Comparison of ENCODE assay signal across 8 mouse cellular contexts in the genomic region with DNA sequence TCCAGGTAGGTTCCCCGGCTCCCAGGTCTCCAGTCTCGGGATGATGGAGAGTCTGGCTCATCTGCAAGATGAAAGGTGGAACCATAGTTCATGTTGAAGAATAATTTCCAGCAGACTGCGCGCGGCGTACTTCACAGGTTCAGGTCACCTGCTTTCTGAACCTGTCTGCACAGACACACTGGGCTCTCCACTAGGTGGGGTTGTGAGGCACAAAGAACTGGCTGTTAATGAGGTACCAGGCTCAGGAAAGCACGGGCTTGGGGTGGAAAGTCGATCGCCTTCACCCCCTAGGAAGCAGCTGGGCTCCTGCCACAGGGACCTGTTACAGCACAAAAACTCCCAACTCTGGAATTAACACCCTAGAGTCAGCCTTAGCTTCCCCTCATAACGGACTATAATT. TPM values are rescaled to one million over a fixed set of nuclear protein-coding genes. Genes with fewer than 3 reads are reported as not detected.
DNase-seq lines count a peak whose midpoint lies in the region; TF ChIP-seq lines count a peak whose summit lies in the region.

No protein-coding gene starts in this region.

- H3K4me3 ChIP-seq in gastrocnemius, adult 2 months, result no peak overlapping the region

- peak; percentile 61 for DNase-seq in gastrocnemius, adult 2 months
- no peak for DNase-seq in gastrocnemius, postnatal 36 days
- DNase-seq in B cell, adult 2 months, result peak; percentile 46 to 56
- DNase-seq in brain, embryonic 14.5 days (ENCODE audit: low read depth), result peak; percentile 65
- peak; percentile 23 to 54 for DNase-seq in heart, postnatal 14 days
- DNase-seq in left cerebral cortex, postnatal 25 days (ENCODE audit: low spot score in 2 of 2), result peak; percentile 26 to 29
- peak; percentile 65 for DNase-seq in mesoderm, embryonic 11.5 days (ENCODE audit: low read depth, low spot score)
- peak; percentile 31 for DNase-seq in urinary bladder, postnatal 25 days (ENCODE audit: low spot score)

- TF ChIP-seq CTCF in gastrocnemius, adult 2 months (IDR thresholded peaks at IDR 0.05), result peak; percentile 62
- TF ChIP-seq CTCF in brain, embryonic 14.5 days (IDR thresholded peaks at IDR 0.05; ENCODE audit: borderline replicate concordance, extremely low read depth, insufficient read depth, insufficient read length), result peak; percentile 61; the same call in 1 of the 2 replicates

- H3K27ac ChIP-seq in gastrocnemius, adult 2 months, result no peak overlapping the region

- TF ChIP-seq POLR2A in brain, embryonic 14.5 days (IDR thresholded peaks at IDR 0.05; ENCODE audit: borderline replicate concordance, extremely low read depth, insufficient read depth, insufficient read length, poor library complexity, severe bottlenecking), result no peak

- intact Hi-C loops in gastrocnemius, adult 2 months (cut with DNase I), result no loop called here
- intact Hi-C loops in gastrocnemius, postnatal 36 days (cut with DNase I), result no loop called here
- intact Hi-C loops in heart, postnatal 14 days (cut with DNase I), result no loop called here
- intact Hi-C loops in left cerebral cortex, postnatal 25 days (cut with DNase I), result no loop called here

RNA-seq across cellular contexts. Expression of a gene that starts 34.1 kb away (rescaled TPM):
- 100 to 1,000 TPM; 170 to 247 TPM for total RNA-seq in gastrocnemius, adult 2 months (2021)
- 100 to 1,000 TPM; 207 to 232 TPM for total RNA-seq in gastrocnemius, postnatal 36 days (2021)
- polyA plus RNA-seq in brain, embryonic 14.5 days (2012; rRNA removed), result 25.4 and 32.9 TPM in 2 replicates
- 100 to 1,000 TPM; 392 to 414 TPM for total RNA-seq in heart, postnatal 14 days (2021)
- 100 to 1,000 TPM; 115 to 117 TPM for total RNA-seq in left cerebral cortex, postnatal 25 days (2021)

RNA-seq across cellular contexts. Expression of a gene that starts 45.7 kb away (rescaled TPM):
- 1 to 10 TPM; 2.6 to 4.7 TPM for total RNA-seq in gastrocnemius, adult 2 months (2021)
- 1 to 10 TPM; 1.4 to 3.5 TPM for total RNA-seq in gastrocnemius, postnatal 36 days (2021)
- polyA plus RNA-seq in brain, embryonic 14.5 days (2012; rRNA removed), result 29.9 and 40.6 TPM in 2 replicates
- total RNA-seq in heart, postnatal 14 days (2021), result 1 to 10 TPM; 4.0 to 6.2 TPM
- total RNA-seq in left cerebral cortex, postnatal 25 days (2021), result 10 to 100 TPM; 75.4 to 80.8 TPM

RNA-seq across cellular contexts. Expression of a gene that starts 52.7 kb away (rescaled TPM):
- 1 to 10 TPM; 2.4 to 6.5 TPM for total RNA-seq in gastrocnemius, adult 2 months (2021)
- 1 to 10 TPM; 1.8 to 4.2 TPM for total RNA-seq in gastrocnemius, postnatal 36 days (2021)
- 1.2 and 1.7 TPM in 2 replicates for polyA plus RNA-seq in brain, embryonic 14.5 days (2012; rRNA removed)
- 1 to 10 TPM; 2.0 to 3.2 TPM for total RNA-seq in heart, postnatal 14 days (2021)
- total RNA-seq in left cerebral cortex, postnatal 25 days (2021), result 1 to 10 TPM; 2.1 to 2.8 TPM

RNA-seq across cellular contexts. Expression of a gene that starts 57.5 kb away (rescaled TPM):
- total RNA-seq in gastrocnemius, adult 2 months (2021), result 1,000 to 10,000 TPM in 1 of 2 experiments, 100 to 1,000 TPM in 1; 885 to 2,545 TPM
- 1,000 to 10,000 TPM; 1,018 to 1,083 TPM for total RNA-seq in gastrocnemius, postnatal 36 days (2021)
- 5.7 and 6.1 TPM in 2 replicates for polyA plus RNA-seq in brain, embryonic 14.5 days (2012; rRNA removed)
- 1,000 to 10,000 TPM; 1,337 to 1,386 TPM for total RNA-seq in heart, postnatal 14 days (2021)
- total RNA-seq in left cerebral cortex, postnatal 25 days (2021), result 100 to 1,000 TPM; 125 to 140 TPM

RNA-seq across cellular contexts. Expression of a gene that starts 58.5 kb away (rescaled TPM):
- total RNA-seq in gastrocnemius, adult 2 months (2021), result 100 to 1,000 TPM; 123 to 143 TPM
- total RNA-seq in gastrocnemius, postnatal 36 days (2021), result 100 to 1,000 TPM; 118 to 134 TPM
- polyA plus RNA-seq in brain, embryonic 14.5 days (2012; rRNA removed), result 1.3 and 1.8 TPM in 2 replicates
- total RNA-seq in heart, postnatal 14 days (2021), result 100 to 1,000 TPM; 128 to 131 TPM
- 1 to 10 TPM; 1.4 to 1.5 TPM for total RNA-seq in left cerebral cortex, postnatal 25 days (2021)

Comparison
In these comparisons a context has a peak if more than half of its experiments do, and no peak if none do; other contexts are left out.
1. DNase-seq: peak in gastrocnemius, adult 2 months (single experiment), B cell, adult 2 months (2 of 2), brain, embryonic 14.5 days (single experiment), heart, postnatal 14 days (2 of 2), left cerebral cortex, postnatal 25 days (2 of 2), mesoderm, embryonic 11.5 days (single experiment) and urinary bladder, postnatal 25 days (single experiment); none in gastrocnemius, postnatal 36 days (0 of 2).
2. RNA of a gene that starts 45.7 kb away (total RNA-seq): 75.4 to 80.8 TPM in left cerebral cortex, postnatal 25 days; 4.0 to 6.2 TPM in heart, postnatal 14 days, 2.6 to 4.7 TPM in gastrocnemius, adult 2 months and 1.4 to 3.5 TPM in gastrocnemius, postnatal 36 days; every median in the first group is over 10 times any median in the second.